Mouse (Mus musculus): ENCODE measurements at regions not wholly inside any gene's neighbourhood (a gene's known extent, or its start where the extent isn't known, plus 50 kb on each side); places are given as distances from the start of the nearest gene placed in this dataset.

GRCm38 (mm10) chr4:12521246-12521645 lies 349.4 kb upstream of the Fam92a start:
- ATAC-seq (ENCODE audit: insufficient read depth): no peak
- Histone ChIP-seq H3K9ac (no peak overlapping the region), H3K36me3 (replicated peaks) (no peaks in the 10 kb centered on the region), H3K4me2 (no peak overlapping the region), H3K27me3 (no peaks in the 10 kb centered on the region), H3K27ac (replicated peaks) (no peak overlapping the region), H3K4me1 (replicated peaks) (no peaks in the 10 kb centered on the region), H3K4me3 (replicated peaks) (no peak overlapping the region), H3K9me3 (replicated peaks) (no peaks in the 10 kb centered on the region)
- WGBS (ENCODE audit: insufficient replicate concordance): 70% methylated on average over 7 of the region's 7 CpGs

GRCm38 (mm10) chr4:12516497-12516896 lies 344.7 kb upstream of the Fam92a start:
- no peaks in the 10 kb centered on the region for H3K9me3 ChIP-seq (replicated peaks)
- no peak overlapping the region for H3K4me3 ChIP-seq (replicated peaks)
- WGBS (ENCODE audit: insufficient replicate concordance): 65% methylated on average over 10 of the region's 10 CpGs
- no peak overlapping the region for H3K27ac ChIP-seq (replicated peaks)
- no peaks in the 10 kb centered on the region for H3K4me1 ChIP-seq (replicated peaks)
- no peak overlapping the region for H3K4me2 ChIP-seq
- no peaks in the 10 kb centered on the region for H3K27me3 ChIP-seq
- no peak overlapping the region for H3K9ac ChIP-seq
- H3K36me3 ChIP-seq (replicated peaks): no peaks in the 10 kb centered on the region
- no peak for ATAC-seq (ENCODE audit: insufficient read depth)

- Histone ChIP-seq H3K27me3 (no peaks in the 10 kb centered on the region), H3K4me3 (replicated peaks) (no peak overlapping the region), H3K4me1 (replicated peaks) (no peaks in the 10 kb centered on the region), H3K36me3 (replicated peaks) (no peaks in the 10 kb centered on the region), H3K27ac (replicated peaks) (no peak overlapping the region), H3K9me3 (replicated peaks) (no peaks in the 10 kb centered on the region), H3K4me2 (no peak overlapping the region), H3K9ac (no peak overlapping the region)
- 62% methylated on average over 10 of the region's 10 CpGs for WGBS (ENCODE audit: insufficient replicate concordance)
- ATAC-seq (ENCODE audit: insufficient read depth): no peak
These were observed 340.0 kb upstream of the Fam92a start for GRCm38 (mm10) chr4:12511656-12512385.

- Histone ChIP-seq H3K27ac (replicated peaks) (no peak overlapping the region), H3K9me3 (replicated peaks) (no peaks in the 10 kb centered on the region), H3K4me2 (no peak overlapping the region), H3K27me3 (no peaks in the 10 kb centered on the region), H3K4me3 (replicated peaks) (no peak overlapping the region), H3K36me3 (replicated peaks) (no peaks in the 10 kb centered on the region), H3K4me1 (replicated peaks) (no peaks in the 10 kb centered on the region), H3K9ac (no peak overlapping the region)
- no peak for ATAC-seq (ENCODE audit: insufficient read depth)
- WGBS (ENCODE audit: insufficient replicate concordance): 35% methylated on average over 8 of the region's 8 CpGs
These were observed 335.2 kb upstream of the Fam92a start for GRCm38 (mm10) chr4:12506851-12507551.

GRCm38 (mm10) chr4:12501086-12501485 lies 329.3 kb upstream of the Fam92a start:
- H3K27me3 ChIP-seq: no peaks in the 10 kb centered on the region
- H3K9me3 ChIP-seq (replicated peaks): no peaks in the 10 kb centered on the region
- ATAC-seq (ENCODE audit: insufficient read depth): no peak
- no peaks in the 10 kb centered on the region for H3K4me1 ChIP-seq (replicated peaks)
- 42% methylated on average over 8 of the region's 8 CpGs for WGBS (ENCODE audit: insufficient replicate concordance)
- H3K4me2 ChIP-seq: no peak overlapping the region
- no peak overlapping the region for H3K9ac ChIP-seq
- no peak overlapping the region for H3K4me3 ChIP-seq (replicated peaks)
- no peak overlapping the region for H3K27ac ChIP-seq (replicated peaks)
- no peaks in the 10 kb centered on the region for H3K36me3 ChIP-seq (replicated peaks)

- Histone ChIP-seq H3K4me1 (replicated peaks) (no peaks in the 10 kb centered on the region), H3K4me3 (replicated peaks) (no peak overlapping the region), H3K9ac (no peak overlapping the region), H3K27ac (replicated peaks) (no peak overlapping the region), H3K36me3 (replicated peaks) (no peaks in the 10 kb centered on the region), H3K27me3 (no peaks in the 10 kb centered on the region), H3K9me3 (replicated peaks) (no peaks in the 10 kb centered on the region), H3K4me2 (no peak overlapping the region)
- no peak for ATAC-seq (ENCODE audit: insufficient read depth)
- 58% methylated on average over 4 of the region's 4 CpGs for WGBS (ENCODE audit: insufficient replicate concordance)
These were observed 326.6 kb upstream of the Fam92a start for GRCm38 (mm10) chr4:12498426-12498825.

- no peaks in the 10 kb centered on the region for H3K36me3 ChIP-seq (replicated peaks)
- no peaks in the 10 kb centered on the region for H3K9me3 ChIP-seq (replicated peaks)
- H3K4me1 ChIP-seq (replicated peaks): no peaks in the 10 kb centered on the region
- no peak for ATAC-seq (ENCODE audit: insufficient read depth)
- no peak overlapping the region for H3K4me2 ChIP-seq
- 43% methylated on average over 2 of the region's 2 CpGs for WGBS (ENCODE audit: insufficient replicate concordance)
- H3K4me3 ChIP-seq (replicated peaks): no peak overlapping the region
- no peaks in the 10 kb centered on the region for H3K27me3 ChIP-seq
- H3K9ac ChIP-seq: no peak overlapping the region
- H3K27ac ChIP-seq (replicated peaks): no peak overlapping the region
These were observed 320.7 kb upstream of the Fam92a start for GRCm38 (mm10) chr4:12492468-12492867.

- WGBS (ENCODE audit: insufficient replicate concordance): 71% methylated on average over 6 of the region's 6 CpGs
These were observed 319.5 kb upstream of the Fam92a start for GRCm38 (mm10) chr4:12491306-12491705.

GRCm38 (mm10) chr4:12490066-12490465 lies 318.3 kb upstream of the Fam92a start:
- Histone ChIP-seq H3K9ac (no peak overlapping the region), H3K36me3 (replicated peaks) (no peaks in the 10 kb centered on the region), H3K4me3 (replicated peaks) (no peak overlapping the region), H3K4me2 (no peak overlapping the region), H3K27me3 (no peaks in the 10 kb centered on the region), H3K4me1 (replicated peaks) (no peaks in the 10 kb centered on the region), H3K9me3 (replicated peaks) (no peaks in the 10 kb centered on the region), H3K27ac (replicated peaks) (no peak overlapping the region)
- WGBS (ENCODE audit: insufficient replicate concordance): 52% methylated on average over 3 of the region's 3 CpGs
- ATAC-seq (ENCODE audit: insufficient read depth): no peak

More at GRCm38 (mm10) chr4:12491306-12491705, 319.5 kb upstream of the Fam92a start:
- no peak overlapping the region for H3K4me2 ChIP-seq
- no peaks in the 10 kb centered on the region for H3K27me3 ChIP-seq
- ATAC-seq (ENCODE audit: insufficient read depth): no peak
- H3K27ac ChIP-seq (replicated peaks): no peak overlapping the region
- no peak overlapping the region for H3K9ac ChIP-seq
- H3K9me3 ChIP-seq (replicated peaks): no peaks in the 10 kb centered on the region
- H3K36me3 ChIP-seq (replicated peaks): no peaks in the 10 kb centered on the region
- no peaks in the 10 kb centered on the region for H3K4me1 ChIP-seq (replicated peaks)
- H3K4me3 ChIP-seq (replicated peaks): no peak overlapping the region

- no peak overlapping the region for H3K9ac ChIP-seq
- H3K4me2 ChIP-seq: no peak overlapping the region
- no peak overlapping the region for H3K27ac ChIP-seq (replicated peaks)
- H3K4me3 ChIP-seq (replicated peaks): no peak overlapping the region
- no peak for ATAC-seq (ENCODE audit: insufficient read depth)
- H3K4me1 ChIP-seq (replicated peaks): no peaks in the 10 kb centered on the region
- no peaks in the 10 kb centered on the region for H3K9me3 ChIP-seq (replicated peaks)
- 52% methylated on average over 6 of the region's 6 CpGs for WGBS (ENCODE audit: insufficient replicate concordance)
- H3K27me3 ChIP-seq: no peaks in the 10 kb centered on the region
- no peaks in the 10 kb centered on the region for H3K36me3 ChIP-seq (replicated peaks)
These were observed 317.5 kb upstream of the Fam92a start for GRCm38 (mm10) chr4:12489358-12489757.

GRCm38 (mm10) chr4:12481481-12481880 lies 309.7 kb upstream of the Fam92a start:
- Histone ChIP-seq H3K4me3 (replicated peaks) (no peak overlapping the region), H3K9me3 (replicated peaks) (no peaks in the 10 kb centered on the region), H3K27me3 (no peaks in the 10 kb centered on the region), H3K36me3 (replicated peaks) (no peaks in the 10 kb centered on the region), H3K4me2 (no peak overlapping the region), H3K4me1 (replicated peaks) (no peaks in the 10 kb centered on the region), H3K27ac (replicated peaks) (no peak overlapping the region), H3K9ac (no peak overlapping the region)
- ATAC-seq (ENCODE audit: insufficient read depth): no peak
- 63% methylated on average over 4 of the region's 4 CpGs for WGBS (ENCODE audit: insufficient replicate concordance)

Data from liver, embryonic 15.5 days (tissue).